Mouse (Mus musculus): Measurements from ENCODE around the gene Smchd1.
"Not testable (repeated sequence)": the region's sequence is repeated elsewhere in the genome, so short reads cannot be mapped to it uniquely, and the experiment has no call there.

Smchd1 gene

DNA sequence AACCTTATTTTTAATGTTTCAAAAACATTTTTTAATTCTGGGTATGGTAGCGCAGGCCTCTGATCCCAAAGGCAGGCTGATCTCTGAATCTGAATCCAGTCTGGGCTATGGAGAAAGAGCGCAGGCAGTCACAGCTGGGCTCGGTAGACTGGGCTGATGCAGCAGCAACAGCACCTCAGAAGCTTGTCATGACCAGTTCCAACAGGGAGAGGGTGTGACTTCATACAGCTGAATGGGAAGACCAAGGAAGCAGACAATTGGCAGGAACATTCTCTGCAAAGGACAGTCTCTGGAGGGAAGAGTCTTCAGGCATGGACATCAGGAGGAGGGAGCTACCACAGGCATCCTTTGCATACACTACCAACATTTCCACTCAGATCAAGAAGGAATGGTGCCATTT is 31.0 kb downstream of the Smchd1 start:
- no peak for DNase-seq

DNA sequence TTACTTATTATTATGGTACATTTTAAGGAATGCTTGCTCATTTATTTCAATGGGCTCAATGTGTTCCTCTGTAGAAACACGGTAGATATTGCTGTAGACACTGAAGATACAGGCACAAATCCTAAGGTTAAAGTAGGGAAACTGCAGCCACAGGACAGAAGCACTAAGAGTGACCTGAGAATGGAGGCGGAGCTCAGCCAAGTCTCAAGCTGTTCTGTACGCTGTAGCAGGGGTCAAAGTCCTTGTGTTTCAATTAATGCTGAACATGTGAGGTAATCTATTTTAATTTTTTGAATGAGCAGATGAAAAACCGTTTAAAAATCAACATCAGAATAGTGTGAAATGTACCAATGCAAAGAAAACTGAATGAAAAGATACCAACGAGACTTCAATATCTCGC is 31.9 kb downstream of the Smchd1 start:
- DNase-seq, result no peak

DNA sequence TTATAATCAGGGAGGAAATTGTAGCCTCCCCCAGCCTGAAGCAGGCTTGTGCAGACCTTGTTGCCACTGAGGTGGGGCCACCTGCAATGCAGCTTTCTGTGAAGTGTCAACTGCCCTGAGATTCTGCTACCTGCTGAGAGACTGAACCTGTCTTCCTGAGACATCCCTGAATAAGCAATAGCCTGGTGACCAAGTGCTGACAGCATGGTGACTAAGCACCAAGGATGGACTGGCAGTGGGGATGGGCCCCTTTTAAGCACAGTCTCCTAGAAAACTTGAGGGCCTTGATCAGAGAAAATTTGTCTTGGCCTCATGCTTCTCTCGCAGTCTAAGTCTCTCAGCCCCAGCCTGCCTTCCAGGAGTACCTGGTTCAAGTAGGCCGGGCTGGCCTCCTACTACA is 52.6 kb downstream of the Smchd1 start:
- not testable (repeated sequence) for DNase-seq

DNA sequence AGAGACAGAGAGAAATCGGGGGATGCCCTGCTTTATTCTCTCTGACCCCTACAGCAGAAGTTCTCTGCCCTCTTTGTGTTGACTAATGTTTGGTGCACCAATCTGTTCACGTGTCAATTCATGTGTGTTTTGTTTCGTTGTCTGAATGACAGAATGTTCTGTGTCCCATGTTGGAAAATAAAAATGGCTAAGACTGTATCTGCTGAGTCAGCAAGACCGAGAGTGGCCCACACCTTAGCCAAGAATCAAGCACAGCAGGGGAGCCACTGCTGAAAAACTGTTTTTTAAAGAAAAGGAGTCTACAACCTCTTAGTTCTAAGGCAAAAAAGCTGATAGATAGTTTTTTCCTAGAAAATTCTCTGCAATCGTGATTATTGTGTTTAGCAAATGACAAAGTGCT is 55.7 kb downstream of the Smchd1 start:
- not testable (repeated sequence) for DNase-seq

- DNase-seq, result no peak
These were observed 58.1 kb downstream of the Smchd1 start for GRCm38 (mm10) chr17:71417008-71417407.

GRCm38 (mm10) chr17:71387401-71387800 is 87.7 kb downstream of the Smchd1 start:
- no peak for DNase-seq

DNA sequence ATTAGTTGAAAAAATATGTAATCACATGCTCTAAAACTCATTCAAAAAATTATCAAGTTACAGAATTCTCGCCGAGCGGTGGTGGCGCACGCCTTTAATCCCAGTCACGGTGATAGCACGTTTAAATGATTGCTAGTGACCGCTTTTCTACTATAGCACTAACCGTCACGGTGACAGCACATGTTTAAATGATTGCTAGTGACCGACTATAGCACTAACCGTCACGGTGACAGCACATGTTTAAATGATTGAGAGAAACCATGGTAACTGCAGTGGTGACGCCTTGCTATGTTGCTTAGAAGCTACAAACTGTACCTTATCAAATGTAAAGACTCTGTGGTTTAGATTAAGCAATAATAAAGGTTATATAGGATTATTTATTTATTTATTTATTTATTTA is 94.8 kb downstream of the Smchd1 start:
- no peak for DNase-seq

DNA sequence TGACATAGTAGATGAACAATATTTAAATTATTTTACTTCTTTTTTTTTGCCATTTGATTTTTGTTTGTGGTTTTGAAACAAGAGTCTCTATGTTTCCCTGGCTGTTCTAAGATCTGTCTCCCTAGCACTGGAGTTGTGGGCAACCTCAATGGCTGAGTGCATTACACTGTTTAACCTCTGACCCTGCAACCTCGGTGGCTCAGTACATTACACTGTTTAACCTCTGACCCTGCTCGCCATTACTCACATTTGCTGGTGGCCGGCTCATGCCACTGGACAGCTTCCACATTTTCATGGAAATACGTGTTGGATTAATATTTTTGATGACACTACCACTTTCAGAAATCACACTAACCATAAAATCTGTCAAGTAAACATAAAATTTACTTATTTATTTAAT is 97.2 kb downstream of the Smchd1 start:
- DNase-seq, result no peak

DNA sequence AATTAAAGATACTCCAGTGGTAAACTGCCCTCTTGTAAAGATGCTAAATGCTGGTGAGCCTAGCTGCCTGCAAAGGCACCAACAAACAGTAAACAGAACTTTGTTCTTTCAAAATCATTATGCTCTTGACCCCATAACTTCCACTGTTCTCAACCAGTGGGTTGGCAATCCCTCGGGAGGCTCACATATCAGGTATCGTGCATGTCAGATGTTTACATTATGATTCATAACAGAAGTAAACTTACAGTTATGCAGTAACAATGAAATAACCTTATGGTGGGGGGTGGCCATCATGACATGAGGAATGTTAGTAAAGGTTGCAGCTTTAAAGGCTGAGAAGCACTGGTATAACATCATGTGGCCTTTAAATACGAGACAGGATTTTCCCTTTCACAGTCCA is 119.6 kb downstream of the Smchd1 start:
- no peak for DNase-seq

DNA sequence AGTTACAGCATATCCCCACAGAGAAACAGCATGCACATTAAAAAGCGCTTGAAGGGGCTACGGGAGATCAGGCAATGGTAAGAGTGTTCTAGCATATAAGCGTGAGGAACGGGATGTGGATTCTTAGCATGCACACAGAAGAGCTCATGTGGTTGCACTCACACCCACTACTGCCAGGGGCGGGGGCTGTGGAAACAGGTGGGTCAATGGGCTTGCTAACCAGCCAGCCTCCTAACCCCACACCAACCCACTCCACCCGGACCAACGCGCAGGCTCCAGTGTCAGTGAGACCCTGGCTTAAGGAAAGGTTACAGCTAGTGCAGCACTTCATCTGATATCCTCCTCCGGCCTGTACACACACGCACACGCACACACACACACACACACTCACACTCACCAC is 120.9 kb downstream of the Smchd1 start:
- DNase-seq, result no peak

- DNase-seq, result no peak
These were observed 127.0 kb downstream of the Smchd1 start for GRCm38 (mm10) chr17:71348188-71348587.

- no peak for DNase-seq
These were observed 133.1 kb downstream of the Smchd1 start for GRCm38 (mm10) chr17:71342006-71342405.

GRCm38 (mm10) chr17:71338627-71339026 is 136.5 kb downstream of the Smchd1 start:
- no peak for DNase-seq

DNA sequence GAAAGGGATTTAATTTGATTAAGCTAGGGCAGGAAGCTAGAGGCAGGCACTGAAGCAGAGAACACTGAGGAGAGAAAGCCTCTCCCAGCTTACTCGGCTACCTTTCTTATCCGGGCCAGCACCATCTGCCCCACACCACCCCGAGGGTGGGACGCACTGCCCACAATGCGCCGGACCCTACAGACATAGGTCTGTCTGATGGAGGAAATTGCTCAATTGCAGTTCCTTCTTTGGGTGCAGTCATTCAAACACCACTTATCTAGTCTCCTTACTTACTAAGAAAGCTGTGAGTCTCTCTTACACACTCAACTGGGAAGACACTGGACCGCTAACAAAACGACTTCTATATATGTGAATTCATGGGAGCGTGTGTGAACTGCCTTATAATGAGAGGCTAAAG is 137.6 kb downstream of the Smchd1 start:
- no peak for DNase-seq

DNA sequence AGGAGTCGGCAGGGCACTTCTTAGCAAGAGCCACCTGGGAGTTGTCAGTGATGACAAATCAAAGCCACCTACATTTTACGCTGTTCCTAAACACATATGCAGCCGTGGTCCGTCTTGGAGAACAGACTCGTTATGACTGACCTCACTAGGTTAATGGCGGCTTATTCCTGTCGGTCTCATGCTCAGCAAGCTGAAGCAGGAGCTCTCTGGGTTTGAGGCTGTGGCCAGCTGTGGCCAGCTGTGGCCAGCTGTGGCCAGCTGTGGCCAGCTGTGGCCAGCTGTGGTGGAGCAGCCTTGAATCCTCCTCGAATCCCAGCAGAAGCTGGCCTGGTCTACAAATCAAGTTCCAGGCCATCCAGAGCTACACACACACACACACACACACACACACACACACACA is 138.7 kb downstream of the Smchd1 start:
- no peak for DNase-seq

GRCm38 (mm10) chr17:71332298-71332697 is 142.8 kb downstream of the Smchd1 start:
- DNase-seq, result no peak

DNA sequence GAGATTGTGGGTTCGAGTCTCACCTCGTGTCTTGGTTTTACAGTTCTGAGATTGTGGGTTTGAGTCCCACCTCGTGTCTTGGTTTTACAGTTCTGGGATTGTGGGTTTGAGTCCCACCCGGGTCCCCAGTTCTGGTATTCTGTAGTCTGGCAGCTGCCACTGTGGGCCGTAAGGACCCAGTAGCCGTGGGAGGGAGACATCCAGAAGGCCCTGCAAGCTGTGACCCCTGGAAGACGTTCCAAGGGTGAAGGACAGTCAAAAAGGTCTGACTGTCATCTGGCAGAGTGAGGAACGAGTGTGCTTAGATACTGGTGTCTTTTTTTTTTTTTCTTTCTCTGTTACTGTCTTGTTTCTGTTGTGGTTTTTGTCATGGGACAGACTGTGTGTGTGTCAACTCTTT is 154.4 kb downstream of the Smchd1 start:
- DNase-seq, result not testable (repeated sequence)

GRCm38 (mm10) chr17:71319361-71319760 is 155.8 kb downstream of the Smchd1 start:
- no peak for DNase-seq

DNA sequence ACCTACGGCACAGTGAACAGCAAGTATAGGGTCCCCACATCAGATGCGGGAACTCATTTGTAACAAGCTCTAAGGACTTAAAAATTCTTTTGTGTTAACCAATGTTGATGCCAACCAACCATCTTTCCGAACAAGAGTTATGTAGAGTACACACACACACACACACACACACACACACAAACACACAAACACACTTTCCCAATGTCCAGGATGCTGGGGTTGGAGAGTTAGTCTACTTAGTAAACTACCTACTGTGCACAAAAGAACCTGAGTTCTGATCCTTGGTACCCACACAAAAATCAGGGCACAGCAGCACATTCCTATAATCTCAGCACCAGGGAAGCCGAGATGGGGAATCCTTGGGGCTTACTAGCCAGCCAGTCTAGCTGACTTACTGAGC is 157.6 kb downstream of the Smchd1 start:
- DNase-seq, result no peak

DNA sequence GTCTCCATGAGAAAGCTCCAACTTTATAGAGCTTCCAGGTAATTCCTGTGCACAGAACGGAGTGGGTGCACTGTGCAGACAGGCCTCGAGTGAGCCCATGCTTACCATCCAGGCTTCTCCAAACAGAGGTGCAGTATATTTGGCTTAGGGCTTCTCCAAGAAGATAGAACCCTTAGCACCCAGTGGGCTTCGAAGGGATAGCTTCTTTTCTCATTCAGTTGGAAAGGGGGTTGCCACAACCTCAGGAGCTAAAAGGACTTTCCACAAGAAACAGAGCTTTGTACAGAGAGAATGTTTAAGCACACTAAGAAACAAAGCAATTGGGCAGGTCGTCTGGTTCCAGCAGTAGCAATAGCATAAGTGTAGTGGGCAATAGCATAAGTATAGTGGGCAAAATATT is 160.8 kb downstream of the Smchd1 start:
- no peak for DNase-seq

DNA sequence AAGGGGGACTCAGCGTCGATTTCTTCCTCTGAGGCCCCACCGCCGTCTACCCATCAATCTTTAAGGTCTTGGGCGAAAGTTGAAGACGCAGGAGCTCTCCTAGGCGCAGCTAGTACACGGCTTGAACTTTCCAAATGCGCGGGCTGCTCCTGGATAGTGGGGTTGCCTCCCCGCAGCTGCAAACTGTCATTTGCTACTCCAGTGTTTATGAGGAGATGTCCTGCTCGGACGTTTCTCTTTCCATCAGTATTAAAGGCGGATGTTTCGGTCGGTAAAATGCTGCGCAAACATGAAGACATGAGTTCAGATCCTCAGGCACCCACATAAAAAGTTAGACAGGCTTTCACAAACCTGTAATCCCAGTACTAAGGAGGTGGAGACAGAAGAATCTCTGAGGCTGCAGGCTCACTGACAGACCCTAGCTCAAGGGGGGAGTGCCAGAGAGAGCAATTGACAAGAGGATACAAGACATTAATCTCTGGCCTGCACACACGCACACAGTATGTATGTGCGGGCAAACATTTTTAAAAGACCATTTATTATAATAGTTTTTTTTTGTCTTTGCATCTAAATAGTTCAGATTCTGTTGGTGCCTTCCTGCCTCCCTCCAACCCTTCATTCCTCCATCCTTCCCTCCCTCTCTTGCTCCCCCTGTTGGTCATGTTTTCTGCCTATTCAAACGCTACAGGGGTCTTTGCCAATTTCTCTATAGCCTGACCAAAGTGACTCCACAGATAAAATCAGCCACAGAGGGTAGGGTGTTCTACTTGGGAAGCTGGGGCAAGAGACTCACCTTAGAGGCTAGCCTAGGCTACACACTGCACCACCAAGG is 163.6 kb downstream of the Smchd1 start, which contains the start of gene Emilin2:
TSS of gene Emilin2 (minus strand) at position 639 of the 832 bp plus-strand sequence.
- no peak for DNase-seq

- no peak for DNase-seq
These were observed 164.4 kb downstream of the Smchd1 start for GRCm38 (mm10) chr17:71310486-71311339.

DNA sequence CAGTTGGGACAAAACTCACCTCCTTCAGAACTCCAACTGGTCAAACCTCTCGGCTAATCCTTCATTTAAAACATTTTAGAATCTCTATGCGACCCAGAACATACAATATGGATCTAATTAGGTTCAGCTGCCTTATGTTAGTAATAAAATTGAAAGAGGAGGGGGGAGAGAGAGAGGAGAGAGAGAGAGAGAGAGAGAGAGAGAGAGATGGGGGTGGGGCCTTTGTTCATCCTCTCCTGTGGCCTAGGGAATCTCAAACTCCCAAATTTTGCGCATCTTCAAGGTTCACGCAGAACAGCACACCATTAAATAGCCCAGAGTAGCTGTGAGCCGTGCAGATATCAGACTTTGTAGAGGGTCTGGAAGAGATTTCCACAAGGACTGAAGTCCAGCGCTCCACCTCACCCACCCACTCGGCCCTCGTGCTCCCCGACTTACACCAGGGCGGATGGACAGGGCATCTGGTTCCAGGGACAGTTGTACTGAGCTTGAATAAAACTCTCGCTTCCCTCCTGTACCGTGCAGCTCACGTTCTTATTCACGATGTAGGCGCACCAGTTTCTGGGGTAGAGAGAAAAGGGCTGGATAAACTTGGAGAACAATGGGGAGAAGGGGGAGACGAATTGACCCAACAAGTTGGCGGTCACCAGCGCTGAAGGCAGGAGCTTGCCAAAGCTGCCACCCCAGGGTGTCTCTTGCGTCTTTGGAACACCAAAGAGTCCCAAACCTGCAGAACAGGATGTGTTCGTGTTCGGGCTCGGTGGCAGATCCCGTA is 165.2 kb downstream of the Smchd1 start:
- no peak for DNase-seq
